Mouse (Mus musculus): Measurements from ENCODE around the gene Vwa8. TPM values are rescaled to one million over a fixed set of nuclear protein-coding genes. Genes with fewer than 3 reads are reported as not detected.

The Vwa8 gene
- polyA plus RNA-seq, 1 experiment from 2014 or later = 8.1 TPM

- 41% methylated on average over 4 of the region's 4 CpGs for WGBS
- Histone ChIP-seq H3K4me3 (ENCODE audit: low read depth, low read length) (no peak overlapping the region), H3K4me2 (ENCODE audit: low read depth, low read length) (no peak overlapping the region), H3K27ac (replicated peaks; ENCODE audit: low read depth, low read length) (no peak overlapping the region), H3K36me3 (replicated peaks; ENCODE audit: control insufficient read depth, insufficient read depth, low read depth, low read length) (no peaks in the 10 kb centered on the region), H3K4me1 (ENCODE audit: control insufficient read depth, insufficient read depth, low read length) (no peaks in the 10 kb centered on the region), H3K9me3 (replicated peaks; ENCODE audit: control insufficient read depth, low read length) (no peaks in the 10 kb centered on the region), H3K9ac (replicated peaks; ENCODE audit: low read length) (no peak overlapping the region), H3K27me3 (ENCODE audit: control insufficient read depth, insufficient read depth, low read length) (no peaks in the 10 kb centered on the region)
- DNase-seq (ENCODE audit: low spot score) = no peak
- ATAC-seq (replicated peaks; ENCODE audit: insufficient number of reproducible peaks, low FRiP score, low TSS enrichment, low read depth) = no peak
Observed at GRCm38 (mm10) chr14:78824507-78824906, 24.3 kb upstream of the Vwa8 start.

- no peak overlapping the region for H3K9ac ChIP-seq (replicated peaks; ENCODE audit: low read length)
- no peak overlapping the region for H3K27ac ChIP-seq (replicated peaks; ENCODE audit: low read depth, low read length)
- no peak overlapping the region for H3K4me3 ChIP-seq (ENCODE audit: low read depth, low read length)
- no peaks in the 10 kb centered on the region for H3K9me3 ChIP-seq (replicated peaks; ENCODE audit: control insufficient read depth, low read length)
- no peaks in the 10 kb centered on the region for H3K4me1 ChIP-seq (ENCODE audit: control insufficient read depth, insufficient read depth, low read length)
- no peaks in the 10 kb centered on the region for H3K36me3 ChIP-seq (replicated peaks; ENCODE audit: control insufficient read depth, insufficient read depth, low read depth, low read length)
- no peak overlapping the region for H3K4me2 ChIP-seq (ENCODE audit: low read depth, low read length)
- ATAC-seq (replicated peaks; ENCODE audit: insufficient number of reproducible peaks, low FRiP score, low TSS enrichment, low read depth) = no peak
- DNase-seq (ENCODE audit: low spot score) = no peak
- WGBS = 89% methylated on average over 4 of the region's 4 CpGs
- no peaks in the 10 kb centered on the region for H3K27me3 ChIP-seq (ENCODE audit: control insufficient read depth, insufficient read depth, low read length)
Observed at GRCm38 (mm10) chr14:78831158-78831557, 17.7 kb upstream of the Vwa8 start.

- Histone ChIP-seq H3K4me2 (ENCODE audit: low read depth, low read length) (no peak overlapping the region), H3K9me3 (replicated peaks; ENCODE audit: control insufficient read depth, low read length) (no peaks in the 10 kb centered on the region), H3K4me3 (ENCODE audit: low read depth, low read length) (no peak overlapping the region), H3K27ac (replicated peaks; ENCODE audit: low read depth, low read length) (no peak overlapping the region), H3K4me1 (ENCODE audit: control insufficient read depth, insufficient read depth, low read length) (no peaks in the 10 kb centered on the region), H3K9ac (replicated peaks; ENCODE audit: low read length) (no peak overlapping the region), H3K36me3 (replicated peaks; ENCODE audit: control insufficient read depth, insufficient read depth, low read depth, low read length) (no peaks in the 10 kb centered on the region), H3K27me3 (ENCODE audit: control insufficient read depth, insufficient read depth, low read length) (no peaks in the 10 kb centered on the region)
- 83% methylated on average over 1 of the region's 1 CpGs for WGBS
- ATAC-seq (replicated peaks; ENCODE audit: insufficient number of reproducible peaks, low FRiP score, low TSS enrichment, low read depth) (no peak), DNase-seq (ENCODE audit: low spot score) (no peak)
Observed at GRCm38 (mm10) chr14:78847948-78848347, 904 bp upstream of the Vwa8 start.

- H3K4me1 ChIP-seq (ENCODE audit: control insufficient read depth, insufficient read depth, low read length) = no peaks in the 10 kb centered on the region
- no peaks in the 10 kb centered on the region for H3K36me3 ChIP-seq (replicated peaks; ENCODE audit: control insufficient read depth, insufficient read depth, low read depth, low read length)
- peak; percentile 11 for DNase-seq (ENCODE audit: low spot score)
- whole genome bisulfite sequencing = 4% methylated on average over 3 of the region's 3 CpGs
- peak overlapping the region; percentile 78 for H3K4me3 ChIP-seq (ENCODE audit: low read depth, low read length)
- H3K27ac ChIP-seq (replicated peaks; ENCODE audit: low read depth, low read length) = peak overlapping the region; percentile 73
- no peaks in the 10 kb centered on the region for H3K27me3 ChIP-seq (ENCODE audit: control insufficient read depth, insufficient read depth, low read length)
- peak overlapping the region; percentile 82 for H3K4me2 ChIP-seq (ENCODE audit: low read depth, low read length)
- no peaks in the 10 kb centered on the region for H3K9me3 ChIP-seq (replicated peaks; ENCODE audit: control insufficient read depth, low read length)
- ATAC-seq (replicated peaks; ENCODE audit: insufficient number of reproducible peaks, low FRiP score, low TSS enrichment, low read depth) = no peak
- H3K9ac ChIP-seq (replicated peaks; ENCODE audit: low read length) = peak overlapping the region; percentile 94
Observed at GRCm38 (mm10) chr14:78848477-78848876, 375 bp upstream of the Vwa8 start.

GRCm38 (mm10) chr14:78849961-78850578, 1.2 kb downstream of the Vwa8 start:
- no peak overlapping the region for H3K4me2 ChIP-seq (ENCODE audit: low read depth, low read length)
- no peak overlapping the region for H3K27ac ChIP-seq (replicated peaks; ENCODE audit: low read depth, low read length)
- no peaks in the 10 kb centered on the region for H3K27me3 ChIP-seq (ENCODE audit: control insufficient read depth, insufficient read depth, low read length)
- WGBS = 58% methylated on average over 5 of the region's 5 CpGs
- H3K9me3 ChIP-seq (replicated peaks; ENCODE audit: control insufficient read depth, low read length) = no peaks in the 10 kb centered on the region
- H3K9ac ChIP-seq (replicated peaks; ENCODE audit: low read length) = no peak overlapping the region
- no peak for ATAC-seq (replicated peaks; ENCODE audit: insufficient number of reproducible peaks, low FRiP score, low TSS enrichment, low read depth)
- no peaks in the 10 kb centered on the region for H3K36me3 ChIP-seq (replicated peaks; ENCODE audit: control insufficient read depth, insufficient read depth, low read depth, low read length)
- no peak overlapping the region for H3K4me3 ChIP-seq (ENCODE audit: low read depth, low read length)
- peak; percentile 31 for DNase-seq (ENCODE audit: low spot score)
- no peaks in the 10 kb centered on the region for H3K4me1 ChIP-seq (ENCODE audit: control insufficient read depth, insufficient read depth, low read length)

- ATAC-seq (replicated peaks; ENCODE audit: insufficient number of reproducible peaks, low FRiP score, low TSS enrichment, low read depth) (no peak; the same call in 1 of the 2 replicates), DNase-seq (ENCODE audit: low spot score) (no peak)
- Histone ChIP-seq H3K27ac (replicated peaks; ENCODE audit: low read depth, low read length) (no peak overlapping the region), H3K27me3 (ENCODE audit: control insufficient read depth, insufficient read depth, low read length) (no peaks in the 10 kb centered on the region), H3K9ac (replicated peaks; ENCODE audit: low read length) (no peak overlapping the region), H3K4me3 (ENCODE audit: low read depth, low read length) (no peak overlapping the region), H3K9me3 (replicated peaks; ENCODE audit: control insufficient read depth, low read length) (no peaks in the 10 kb centered on the region), H3K4me2 (ENCODE audit: low read depth, low read length) (no peak overlapping the region), H3K36me3 (replicated peaks; ENCODE audit: control insufficient read depth, insufficient read depth, low read depth, low read length) (no peaks in the 10 kb centered on the region), H3K4me1 (ENCODE audit: control insufficient read depth, insufficient read depth, low read length) (no peaks in the 10 kb centered on the region)
- WGBS = 46% methylated on average over 8 of the region's 8 CpGs
Observed at GRCm38 (mm10) chr14:78850666-78851065, 1.8 kb downstream of the Vwa8 start.

GRCm38 (mm10) chr14:78851366-78851765, 2.5 kb downstream of the Vwa8 start:
- Histone ChIP-seq H3K36me3 (replicated peaks; ENCODE audit: control insufficient read depth, insufficient read depth, low read depth, low read length) (no peaks in the 10 kb centered on the region), H3K4me2 (ENCODE audit: low read depth, low read length) (no peak overlapping the region), H3K27me3 (ENCODE audit: control insufficient read depth, insufficient read depth, low read length) (no peaks in the 10 kb centered on the region), H3K4me1 (ENCODE audit: control insufficient read depth, insufficient read depth, low read length) (no peaks in the 10 kb centered on the region), H3K27ac (replicated peaks; ENCODE audit: low read depth, low read length) (no peak overlapping the region), H3K4me3 (ENCODE audit: low read depth, low read length) (no peak overlapping the region), H3K9me3 (replicated peaks; ENCODE audit: control insufficient read depth, low read length) (no peaks in the 10 kb centered on the region), H3K9ac (replicated peaks; ENCODE audit: low read length) (no peak overlapping the region)
- ATAC-seq (replicated peaks; ENCODE audit: insufficient number of reproducible peaks, low FRiP score, low TSS enrichment, low read depth) = no peak
- WGBS = 78% methylated on average over 3 of the region's 3 CpGs
- no peak for DNase-seq (ENCODE audit: low spot score)

GRCm38 (mm10) chr14:78852401-78853246, 3.8 kb downstream of the Vwa8 start:
- H3K36me3 ChIP-seq (replicated peaks; ENCODE audit: control insufficient read depth, insufficient read depth, low read depth, low read length) = no peaks in the 10 kb centered on the region
- no peaks in the 10 kb centered on the region for H3K27me3 ChIP-seq (ENCODE audit: control insufficient read depth, insufficient read depth, low read length)
- H3K4me1 ChIP-seq (ENCODE audit: control insufficient read depth, insufficient read depth, low read length) = no peaks in the 10 kb centered on the region
- 81% methylated on average over 5 of the region's 5 CpGs for WGBS
- no peak overlapping the region for H3K27ac ChIP-seq (replicated peaks; ENCODE audit: low read depth, low read length)
- H3K4me3 ChIP-seq (ENCODE audit: low read depth, low read length) = no peak overlapping the region
- DNase-seq (ENCODE audit: low spot score) = no peak
- no peaks in the 10 kb centered on the region for H3K9me3 ChIP-seq (replicated peaks; ENCODE audit: control insufficient read depth, low read length)
- no peak for ATAC-seq (replicated peaks; ENCODE audit: insufficient number of reproducible peaks, low FRiP score, low TSS enrichment, low read depth)
- no peak overlapping the region for H3K9ac ChIP-seq (replicated peaks; ENCODE audit: low read length)
- no peak overlapping the region for H3K4me2 ChIP-seq (ENCODE audit: low read depth, low read length)
